Mouse (Mus musculus): ENCODE measurements around the gene Stk39. TPM values are rescaled to one million over a fixed set of nuclear protein-coding genes. Genes with fewer than 3 reads are reported as not detected.

Stk39 gene
- polyA plus RNA-seq, 1 experiment from 2014 or later = 18.3 TPM

GRCm38 (mm10) chr2:68466124-68467070, 5.7 kb downstream of the Stk39 start:
- DNase-seq (ENCODE audit: low spot score) (no peak), ATAC-seq (replicated peaks; ENCODE audit: low FRiP score, low TSS enrichment, low read depth) (no peak)
- no peaks in the 10 kb centered on the region for H3K9me3 ChIP-seq (ENCODE audit: control insufficient read depth, low read length)
- no peaks in the 10 kb centered on the region for H3K36me3 ChIP-seq (ENCODE audit: control insufficient read depth, insufficient read depth, low read length)
- H3K4me1 ChIP-seq (replicated peaks; ENCODE audit: control insufficient read depth, insufficient read depth, low read length) = peaks cover 7% of the 10 kb centered on the region; the same call in 1 of the 2 replicates
- H3K27me3 ChIP-seq (replicated peaks; ENCODE audit: control insufficient read depth, insufficient read depth, low read length) = no peaks in the 10 kb centered on the region
- no peak overlapping the region for H3K4me3 ChIP-seq (ENCODE audit: low read depth, low read length)
- H3K9ac ChIP-seq (ENCODE audit: low read length) = no peak overlapping the region
- no peak overlapping the region for H3K27ac ChIP-seq (ENCODE audit: low read depth)
- 51% methylated on average over 17 of the region's 19 CpGs for WGBS
- H3K4me2 ChIP-seq (ENCODE audit: low read length) = no peak overlapping the region

GRCm38 (mm10) chr2:68465266-68466123, 6.6 kb downstream of the Stk39 start:
- Histone ChIP-seq H3K4me1 (replicated peaks; ENCODE audit: control insufficient read depth, insufficient read depth, low read length) (peaks cover 5% of the 10 kb centered on the region; the same call in 1 of the 2 replicates), H3K36me3 (ENCODE audit: control insufficient read depth, insufficient read depth, low read length) (no peaks in the 10 kb centered on the region), H3K9me3 (ENCODE audit: control insufficient read depth, low read length) (no peaks in the 10 kb centered on the region), H3K27ac (ENCODE audit: low read depth) (no peak overlapping the region), H3K4me3 (ENCODE audit: low read depth, low read length) (no peak overlapping the region), H3K27me3 (replicated peaks; ENCODE audit: control insufficient read depth, insufficient read depth, low read length) (no peaks in the 10 kb centered on the region), H3K9ac (ENCODE audit: low read length) (no peak overlapping the region), H3K4me2 (ENCODE audit: low read length) (no peak overlapping the region)
- ATAC-seq (replicated peaks; ENCODE audit: low FRiP score, low TSS enrichment, low read depth) (no peak), DNase-seq (ENCODE audit: low spot score) (no peak)
- 62% methylated on average over 19 of the region's 19 CpGs for WGBS

- DNase-seq (ENCODE audit: low spot score) (no peak), ATAC-seq (replicated peaks; ENCODE audit: low FRiP score, low TSS enrichment, low read depth) (no peak)
- Histone ChIP-seq H3K9ac (ENCODE audit: low read length) (no peak overlapping the region), H3K4me2 (ENCODE audit: low read length) (no peak overlapping the region), H3K36me3 (ENCODE audit: control insufficient read depth, insufficient read depth, low read length) (no peaks in the 10 kb centered on the region), H3K27me3 (replicated peaks; ENCODE audit: control insufficient read depth, insufficient read depth, low read length) (no peaks in the 10 kb centered on the region), H3K4me3 (ENCODE audit: low read depth, low read length) (no peak overlapping the region), H3K4me1 (replicated peaks; ENCODE audit: control insufficient read depth, insufficient read depth, low read length) (peaks cover 4% of the 10 kb centered on the region; the same call in 1 of the 2 replicates), H3K27ac (ENCODE audit: low read depth) (no peak overlapping the region), H3K9me3 (ENCODE audit: control insufficient read depth, low read length) (no peaks in the 10 kb centered on the region)
- WGBS = 97% methylated on average over 4 of the region's 4 CpGs
Measured at GRCm38 (mm10) chr2:68464456-68464855, 7.6 kb downstream of the Stk39 start.

GRCm38 (mm10) chr2:68463801-68464200, 8.3 kb downstream of the Stk39 start:
- Histone ChIP-seq H3K27me3 (replicated peaks; ENCODE audit: control insufficient read depth, insufficient read depth, low read length) (no peaks in the 10 kb centered on the region), H3K9ac (ENCODE audit: low read length) (no peak overlapping the region), H3K4me2 (ENCODE audit: low read length) (no peak overlapping the region), H3K9me3 (ENCODE audit: control insufficient read depth, low read length) (0 out of 2 replicates have a peak, but pooled peaks cover 3% of the 10 kb centered on the region), H3K36me3 (ENCODE audit: control insufficient read depth, insufficient read depth, low read length) (no peaks in the 10 kb centered on the region), H3K4me3 (ENCODE audit: low read depth, low read length) (no peak overlapping the region), H3K27ac (ENCODE audit: low read depth) (no peak overlapping the region), H3K4me1 (replicated peaks; ENCODE audit: control insufficient read depth, insufficient read depth, low read length) (peaks cover 4% of the 10 kb centered on the region; the same call in 1 of the 2 replicates)
- ATAC-seq (replicated peaks; ENCODE audit: low FRiP score, low TSS enrichment, low read depth) (no peak), DNase-seq (ENCODE audit: low spot score) (no peak)
- WGBS = 62% methylated on average over 4 of the region's 4 CpGs

- ATAC-seq (replicated peaks; ENCODE audit: low FRiP score, low TSS enrichment, low read depth) (no peak), DNase-seq (ENCODE audit: low spot score) (no peak)
- Histone ChIP-seq H3K36me3 (ENCODE audit: control insufficient read depth, insufficient read depth, low read length) (no peaks in the 10 kb centered on the region), H3K4me2 (ENCODE audit: low read length) (no peak overlapping the region), H3K27ac (ENCODE audit: low read depth) (no peak overlapping the region), H3K9ac (ENCODE audit: low read length) (no peak overlapping the region), H3K4me3 (ENCODE audit: low read depth, low read length) (no peak overlapping the region), H3K4me1 (replicated peaks; ENCODE audit: control insufficient read depth, insufficient read depth, low read length) (no peaks in the 10 kb centered on the region), H3K9me3 (ENCODE audit: control insufficient read depth, low read length) (0 out of 2 replicates have a peak, but pooled peaks cover 3% of the 10 kb centered on the region), H3K27me3 (replicated peaks; ENCODE audit: control insufficient read depth, insufficient read depth, low read length) (no peaks in the 10 kb centered on the region)
- 90% methylated on average over 5 of the region's 5 CpGs for WGBS
Measured at GRCm38 (mm10) chr2:68458115-68458514, 14.0 kb downstream of the Stk39 start.

- no peaks in the 10 kb centered on the region for H3K36me3 ChIP-seq (ENCODE audit: control insufficient read depth, insufficient read depth, low read length)
- H3K27ac ChIP-seq (ENCODE audit: low read depth) = no peak overlapping the region
- WGBS = 59% methylated on average over 6 of the region's 6 CpGs
- H3K4me3 ChIP-seq (ENCODE audit: low read depth, low read length) = no peak overlapping the region
- H3K9ac ChIP-seq (ENCODE audit: low read length) = no peak overlapping the region
- 0 out of 2 replicates have a peak, but pooled peaks cover 3% of the 10 kb centered on the region for H3K9me3 ChIP-seq (ENCODE audit: control insufficient read depth, low read length)
- no peak overlapping the region for H3K4me2 ChIP-seq (ENCODE audit: low read length)
- H3K27me3 ChIP-seq (replicated peaks; ENCODE audit: control insufficient read depth, insufficient read depth, low read length) = no peaks in the 10 kb centered on the region
- no peak for DNase-seq (ENCODE audit: low spot score)
- no peaks in the 10 kb centered on the region for H3K4me1 ChIP-seq (replicated peaks; ENCODE audit: control insufficient read depth, insufficient read depth, low read length)
- no peak for ATAC-seq (replicated peaks; ENCODE audit: low FRiP score, low TSS enrichment, low read depth)
Measured at GRCm38 (mm10) chr2:68457455-68458032, 14.5 kb downstream of the Stk39 start.

GRCm38 (mm10) chr2:68456899-68457298, 15.2 kb downstream of the Stk39 start:
- Histone ChIP-seq H3K27ac (ENCODE audit: low read depth) (no peak overlapping the region), H3K36me3 (ENCODE audit: control insufficient read depth, insufficient read depth, low read length) (no peaks in the 10 kb centered on the region), H3K4me3 (ENCODE audit: low read depth, low read length) (no peak overlapping the region), H3K9me3 (ENCODE audit: control insufficient read depth, low read length) (0 out of 2 replicates have a peak, but pooled peaks cover 3% of the 10 kb centered on the region), H3K9ac (ENCODE audit: low read length) (no peak overlapping the region), H3K27me3 (replicated peaks; ENCODE audit: control insufficient read depth, insufficient read depth, low read length) (no peaks in the 10 kb centered on the region), H3K4me1 (replicated peaks; ENCODE audit: control insufficient read depth, insufficient read depth, low read length) (no peaks in the 10 kb centered on the region), H3K4me2 (ENCODE audit: low read length) (no peak overlapping the region)
- ATAC-seq (replicated peaks; ENCODE audit: low FRiP score, low TSS enrichment, low read depth) = no peak
- DNase-seq (ENCODE audit: low spot score) = no peak
- WGBS = 65% methylated on average over 6 of the region's 6 CpGs

- 87% methylated on average over 4 of the region's 4 CpGs for WGBS
- no peaks in the 10 kb centered on the region for H3K27me3 ChIP-seq (replicated peaks; ENCODE audit: control insufficient read depth, insufficient read depth, low read length)
- H3K9ac ChIP-seq (ENCODE audit: low read length) = no peak overlapping the region
- no peak overlapping the region for H3K4me3 ChIP-seq (ENCODE audit: low read depth, low read length)
- no peaks in the 10 kb centered on the region for H3K36me3 ChIP-seq (ENCODE audit: control insufficient read depth, insufficient read depth, low read length)
- H3K27ac ChIP-seq (ENCODE audit: low read depth) = no peak overlapping the region
- ATAC-seq (replicated peaks; ENCODE audit: low FRiP score, low TSS enrichment, low read depth) (no peak), DNase-seq (ENCODE audit: low spot score) (no peak)
- H3K9me3 ChIP-seq (ENCODE audit: control insufficient read depth, low read length) = no peaks in the 10 kb centered on the region
- H3K4me1 ChIP-seq (replicated peaks; ENCODE audit: control insufficient read depth, insufficient read depth, low read length) = no peaks in the 10 kb centered on the region
- H3K4me2 ChIP-seq (ENCODE audit: low read length) = no peak overlapping the region
Measured at GRCm38 (mm10) chr2:68452379-68452778, 19.7 kb downstream of the Stk39 start.

Measured in intestine, embryonic 14.5 days (tissue).